ENCODE assay signal across 8 mouse cellular contexts in genomic region chr14:45142511-45142910, GRCm38 (mm10).
DNase-seq lines count a peak whose midpoint lies in the region; ATAC-seq and TF ChIP-seq lines count a peak whose summit lies in the region.

No protein-coding gene starts in this region.

- H3K9me3 ChIP-seq in stomach, postnatal 0 days (ENCODE audit: control insufficient read depth, low read length): no peaks in the 10 kb centered on the region

- no peaks in the 10 kb centered on the region for H3K27me3 ChIP-seq in stomach, postnatal 0 days (ENCODE audit: control insufficient read depth, insufficient read depth, low read length)

- WGBS in stomach, postnatal 0 days: 47% methylated on average over 4 of the region's 4 CpGs

- H3K27ac ChIP-seq in stomach, postnatal 0 days (replicated peaks): no peak overlapping the region

- TF ChIP-seq CTCF in stomach, postnatal 0 days (IDR thresholded peaks at IDR 0.05; ENCODE audit: low read depth): peak; percentile 92

- no peak overlapping the region for H3K4me2 ChIP-seq in stomach, postnatal 0 days (replicated peaks; ENCODE audit: low read depth)

- no peaks in the 10 kb centered on the region for H3K4me1 ChIP-seq in stomach, postnatal 0 days (replicated peaks; ENCODE audit: control insufficient read depth, insufficient read depth)

- intact Hi-C loops in gastrocnemius, postnatal 14 days (cut with DNase I; ENCODE audit: low total_unique reads): loop anchor here (2.0 kb wide), 1 partner anchor 162 kb away; no protein-coding TSS in a partner anchor
- intact Hi-C loops in heart, postnatal 14 days (cut with DNase I): loop anchor here (1.0 kb wide), 1 partner anchor 161 kb away; no protein-coding TSS in a partner anchor

- no peaks in the 10 kb centered on the region for H3K36me3 ChIP-seq in stomach, postnatal 0 days (ENCODE audit: control insufficient read depth, insufficient read depth, low read length)

- H3K4me3 ChIP-seq in stomach, postnatal 0 days (ENCODE audit: low read depth, low read length): no peak overlapping the region

- DNase-seq in gastrocnemius, adult 18-20 months (ENCODE audit: low spot score): peak; percentile 17
- DNase-seq in gastrocnemius, postnatal 14 days: no peak
- DNase-seq in B cell, adult 2 months: peak; percentile 41 to 49
- peak; percentile 25 to 57 for DNase-seq in adrenal gland, postnatal 36 days
- peak; percentile 34 to 61 for DNase-seq in heart, postnatal 14 days
- peak; percentile 38 for DNase-seq in layer of hippocampus, adult 9-11 months
- peak; percentile 31 to 63 for DNase-seq in lung, postnatal 4 days
- DNase-seq in stomach, postnatal 0 days (ENCODE audit: low spot score): peak; percentile 33

- ATAC-seq in stomach, postnatal 0 days (ENCODE audit: low FRiP score, low TSS enrichment): no peak

- TF ChIP-seq EP300 in stomach, postnatal 0 days (optimal IDR thresholded peaks at IDR 0.05): no peak

- H3K9ac ChIP-seq in stomach, postnatal 0 days (ENCODE audit: low read length): no peak overlapping the region
